Mouse (Mus musculus) ES-Bruce4 (cell line): ENCODE data around the gene Phactr1.
A peak's percentile ranks its signal among the peaks of the same experiment; 100 is the strongest.

Source experiments
- CTCF ChIP-seq: IDR thresholded peaks from one replicate; pipeline ENCODE4 v1.8.1; 2011; ENCODE audit warnings: low read depth, low read length
- EP300 ChIP-seq: IDR thresholded peaks from 2 replicates; pipeline ENCODE4 v1.6.1; 2011; ENCODE audit warnings: low read depth, low read length; ENCODE audit not compliant: insufficient read depth
- POLR2A ChIP-seq: IDR thresholded peaks from one replicate; pipeline ENCODE4 v1.8.1; 2011; ENCODE audit warnings: low read length; ENCODE audit not compliant: insufficient read depth

- TF ChIP-seq CTCF (peak; percentile 64), POLR2A (no peak), EP300 (no peak)
Measured at GRCm38 (mm10) chr13:42902859-42903258, 222.4 kb downstream of the Phactr1 start.
